Mouse (Mus musculus) mesoderm, embryonic 11.5 days (tissue): ENCODE results near the gene Arhgap17.

Experiments
- DNase-seq: peaks from one replicate; pipeline ENCODE4 v3.0.0-alpha.2; 2012; ENCODE audit warnings: low read depth, low spot score

The Arhgap17 gene

GRCm38 (mm10) chr7:123369759-123370481, at the start of gene Arhgap17, which contains the start of gene Lcmt1:
Gene Arhgap17 (minus strand): TSS chr7:123369915.
Gene Lcmt1 (plus strand): TSS chr7:123369784.
- peak; percentile 98 for DNase-seq

DNA sequence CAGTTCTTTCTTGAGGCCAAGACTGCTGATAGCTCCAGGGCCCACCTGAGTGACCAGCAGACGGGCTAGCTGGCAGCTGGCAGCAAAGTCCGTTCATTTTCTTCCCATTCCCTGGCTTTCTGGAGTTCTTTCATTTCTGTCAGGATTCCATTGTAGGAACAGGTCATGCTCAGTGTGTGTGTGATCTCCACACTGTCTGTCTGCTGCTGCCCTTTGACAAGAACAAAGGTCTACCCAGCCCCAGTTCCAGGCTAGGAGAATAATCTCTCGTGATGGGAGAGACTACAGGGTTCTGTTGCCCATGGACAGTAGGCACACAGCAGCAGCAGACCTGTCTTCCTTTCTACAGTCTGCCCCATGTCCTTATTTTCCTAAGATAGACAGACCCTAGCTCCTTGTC, 47.9 kb upstream of the Arhgap17 start:
- DNase-seq: no peak

- DNase-seq: no peak
These were observed 47.1 kb upstream of the Arhgap17 start for GRCm38 (mm10) chr7:123416803-123417202.

DNA sequence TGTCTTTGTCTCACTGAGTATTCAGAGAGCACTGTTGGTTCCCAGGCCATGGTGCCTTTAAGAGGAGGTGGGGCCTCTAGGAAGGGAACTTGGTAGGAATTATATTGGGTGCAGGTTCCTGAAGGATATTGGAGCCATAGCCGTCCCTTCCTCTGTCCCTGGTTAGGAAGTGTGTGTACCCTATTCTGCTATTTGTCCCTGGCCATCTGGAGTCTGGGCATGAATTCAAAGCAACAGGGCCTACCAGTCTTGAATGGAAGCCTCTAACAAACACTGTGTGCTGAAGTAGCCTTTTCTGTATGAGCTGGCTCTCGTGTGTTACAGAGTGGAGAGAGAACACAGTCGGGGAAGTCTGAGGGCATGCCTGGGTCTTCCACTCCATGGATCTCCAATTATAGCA, 42.4 kb upstream of the Arhgap17 start:
- DNase-seq: no peak

DNA sequence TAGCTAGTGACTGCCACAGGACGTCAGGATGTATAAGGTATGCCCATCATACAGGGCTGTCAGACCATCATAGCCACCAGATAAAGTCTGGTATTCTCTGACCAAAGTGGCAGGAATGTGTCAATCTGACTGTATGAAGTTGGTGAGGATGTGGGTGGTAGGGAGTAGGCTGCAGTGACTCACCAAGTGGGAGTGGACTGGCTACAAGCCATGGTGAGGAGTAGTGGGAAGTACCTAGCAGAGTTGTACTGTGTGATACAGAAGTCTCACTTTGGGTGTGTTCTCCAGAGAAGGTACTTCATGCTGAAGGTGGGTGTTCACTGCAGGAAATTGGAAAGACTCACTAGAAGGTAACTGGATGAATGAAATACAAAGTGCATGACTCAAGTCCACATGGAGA, 41.4 kb upstream of the Arhgap17 start:
- no peak for DNase-seq

GRCm38 (mm10) chr7:123410502-123410901, 40.8 kb upstream of the Arhgap17 start:
- DNase-seq: no peak

DNA sequence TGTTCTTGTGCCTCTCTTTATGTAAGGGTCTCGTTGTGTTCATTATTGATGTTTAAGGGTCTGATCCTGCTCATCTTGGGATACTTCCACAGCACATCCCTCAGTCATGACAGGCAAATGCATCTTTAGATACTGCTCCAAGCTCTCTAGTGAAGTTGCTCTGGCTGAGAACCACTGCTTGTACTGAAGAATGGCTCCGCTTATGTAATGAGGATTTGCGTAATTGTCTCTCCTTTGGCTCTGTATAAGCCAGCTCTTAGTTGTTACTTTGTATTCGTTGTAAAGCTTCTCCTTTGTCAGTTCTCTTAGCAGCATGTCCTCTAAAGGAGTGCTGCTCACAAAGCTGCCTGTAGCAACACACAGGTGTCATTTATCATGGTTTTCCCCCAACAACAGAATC, 37.3 kb upstream of the Arhgap17 start:
- no peak for DNase-seq

GRCm38 (mm10) chr7:123405619-123406018, 35.9 kb upstream of the Arhgap17 start:
- no peak for DNase-seq

GRCm38 (mm10) chr7:123404198-123404597, 34.5 kb upstream of the Arhgap17 start:
- DNase-seq: no peak

DNA sequence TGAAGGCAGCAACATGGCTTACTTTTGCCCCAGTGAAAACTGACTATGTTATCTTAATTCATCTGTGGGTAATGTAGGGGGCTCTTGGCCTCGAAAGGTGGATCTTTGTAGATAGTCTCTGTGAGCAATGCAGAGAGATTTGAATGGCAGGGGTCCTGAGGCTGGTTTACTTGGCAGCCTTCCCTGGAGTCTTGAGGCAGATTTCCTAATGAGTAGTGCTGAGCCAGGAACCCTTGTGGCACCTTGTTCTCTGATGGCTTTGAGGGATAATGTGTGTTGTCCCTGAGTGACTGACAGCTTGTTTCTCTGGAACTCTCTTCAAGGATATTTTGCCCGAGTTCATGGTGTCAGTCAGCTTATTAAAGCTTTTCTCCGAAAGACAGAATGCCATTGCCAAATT, 31.4 kb upstream of the Arhgap17 start:
- DNase-seq: no peak

DNA sequence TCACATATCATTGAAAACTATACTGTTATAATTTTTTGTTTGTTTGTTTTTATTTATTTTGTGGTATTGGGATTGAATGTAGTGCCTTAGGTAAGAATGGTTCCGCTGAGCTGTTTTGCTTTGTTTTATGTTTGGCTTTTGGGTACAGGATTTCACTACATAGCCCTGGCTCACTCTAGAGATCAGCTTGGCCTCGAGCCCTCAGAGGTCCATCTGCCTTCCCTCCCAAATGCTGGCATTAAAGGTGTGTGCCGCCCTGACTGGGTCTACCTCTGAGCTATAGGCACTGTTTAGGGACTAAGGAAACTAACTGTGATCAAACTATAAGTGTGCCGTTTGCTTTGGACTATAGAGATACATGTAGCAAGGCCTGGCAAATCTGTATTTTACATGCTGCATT, 29.6 kb upstream of the Arhgap17 start:
- DNase-seq: no peak

GRCm38 (mm10) chr7:123398828-123399227, 29.1 kb upstream of the Arhgap17 start:
- peak; percentile 76 for DNase-seq

GRCm38 (mm10) chr7:123397931-123398330, 28.2 kb upstream of the Arhgap17 start:
- no peak for DNase-seq

GRCm38 (mm10) chr7:123397369-123397768, 27.7 kb upstream of the Arhgap17 start:
- DNase-seq: no peak

DNA sequence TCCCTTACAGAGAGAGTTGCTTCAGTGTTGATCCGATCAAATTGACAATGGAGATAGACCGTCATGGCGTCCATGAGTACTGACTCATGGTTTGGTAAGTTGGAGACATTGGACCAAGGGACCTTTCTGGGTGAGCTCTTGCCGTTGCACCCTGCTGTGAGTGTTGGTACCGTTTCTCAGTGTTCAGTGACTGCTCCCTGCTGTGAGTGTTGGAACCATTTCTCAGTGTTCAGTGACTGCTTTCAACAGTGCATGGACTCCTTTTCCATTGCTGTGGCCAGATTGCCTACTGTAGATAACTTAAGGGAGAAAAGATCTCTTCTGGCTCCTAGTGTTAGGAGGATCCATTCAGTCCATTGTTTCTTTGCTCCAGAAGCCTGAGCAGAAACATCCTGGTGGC, 27.2 kb upstream of the Arhgap17 start:
- no peak for DNase-seq

GRCm38 (mm10) chr7:123394271-123394670, 24.6 kb upstream of the Arhgap17 start:
- DNase-seq: no peak

GRCm38 (mm10) chr7:123389686-123390280, 20.1 kb upstream of the Arhgap17 start:
- DNase-seq: no peak

DNA sequence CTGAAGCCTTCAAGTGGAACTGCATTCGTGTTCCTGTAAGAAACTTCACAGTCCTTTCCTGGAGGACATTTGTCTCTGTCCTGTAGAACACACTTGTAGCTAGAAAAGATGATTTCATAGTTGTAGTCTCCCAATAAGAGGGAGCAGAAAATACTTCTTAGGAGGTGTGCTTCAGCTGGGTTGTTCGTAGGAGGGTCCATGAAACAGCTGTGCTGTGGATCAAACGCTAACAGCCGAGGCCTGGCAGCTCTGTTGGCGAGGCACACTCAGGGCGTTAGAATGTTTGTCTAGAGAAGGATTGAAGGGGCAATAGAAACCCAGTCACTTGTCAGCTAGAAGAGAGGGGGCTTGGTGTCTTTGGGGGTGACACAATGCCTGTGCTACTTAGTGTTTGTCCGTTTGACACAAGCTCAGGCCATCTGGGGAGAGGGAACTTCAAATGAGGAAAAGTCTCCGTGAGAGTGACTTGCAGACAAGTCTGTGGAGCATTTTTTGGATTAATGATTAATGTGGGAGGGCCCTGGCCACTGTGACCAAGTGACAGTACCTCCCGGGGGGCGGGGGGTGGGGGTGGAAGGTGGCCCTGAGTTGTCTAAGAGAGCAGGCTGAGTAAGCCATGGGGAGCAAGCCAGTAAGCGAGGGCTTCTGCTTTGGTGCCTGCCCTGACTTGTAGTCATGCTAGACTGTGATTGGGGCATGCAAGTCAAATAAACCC, 16.1 kb upstream of the Arhgap17 start:
- DNase-seq: no peak

- peak; percentile 97 for DNase-seq
These were observed 8.0 kb upstream of the Arhgap17 start for GRCm38 (mm10) chr7:123377443-123378400.

- no peak for DNase-seq
These were observed 1.8 kb upstream of the Arhgap17 start for GRCm38 (mm10) chr7:123371501-123371900.

GRCm38 (mm10) chr7:123370700-123371099, 985 bp upstream of the Arhgap17 start:
- no peak for DNase-seq
